Comparison of ENCODE assay signal across 12 mouse cellular contexts in the genomic region with DNA sequence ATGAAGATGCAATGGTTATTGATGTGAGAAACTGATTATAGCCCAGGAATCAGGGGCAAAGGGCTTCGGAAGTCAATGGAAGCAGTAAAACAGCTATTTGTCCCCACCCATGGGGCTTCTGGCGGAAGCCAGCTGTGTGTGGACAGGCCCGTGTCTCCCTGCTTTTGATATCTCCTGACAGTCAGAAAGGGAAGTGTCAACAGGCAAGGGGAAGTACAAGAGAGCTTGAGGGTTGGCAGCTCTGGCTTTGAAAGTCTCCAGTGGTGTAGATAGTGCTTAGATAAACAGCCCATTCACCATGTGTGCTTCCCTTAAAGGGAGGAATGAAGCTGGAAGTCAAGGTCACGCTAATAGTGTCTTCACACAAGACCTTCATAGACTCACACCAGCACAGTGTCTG.
DNase-seq lines count a peak whose midpoint lies in the region; ATAC-seq lines count a peak whose summit lies in the region.
"Had no signal": no experiment of that assay in that cellular context is flagged by ENCODE, and none has a peak within 500 bp of the region (broad histone marks: within the 10 kb centered on the region; RNA-seq: fewer than 3 reads in every experiment).

No protein-coding gene starts in this region.

- no peaks in the 10 kb centered on the region for H3K36me3 ChIP-seq in heart, embryonic 10.5 days
- H3K36me3 ChIP-seq in liver, embryonic 12.5 days: no peaks in the 10 kb centered on the region
- H3K36me3 ChIP-seq: heart, embryonic 13.5 days; limb, embryonic 10.5 days had no signal

- H3K4me2 ChIP-seq in liver, embryonic 12.5 days: no peak overlapping the region
- H3K4me2 ChIP-seq: heart, embryonic 13.5 days had no signal

- no peaks in the 10 kb centered on the region for H3K9me3 ChIP-seq in heart, embryonic 10.5 days
- no peaks in the 10 kb centered on the region for H3K9me3 ChIP-seq in liver, embryonic 12.5 days (replicated peaks)
- H3K9me3 ChIP-seq: heart, embryonic 13.5 days; limb, embryonic 10.5 days had no signal

- DNase-seq in heart, adult 11 months: peak; percentile 96
- DNase-seq in heart, embryonic 10.5 days (ENCODE audit: low spot score): no peak
- DNase-seq in spleen, postnatal 36 days (ENCODE audit: low spot score in 2 of 2): peak; percentile 33 to 42
- no peak for DNase-seq in spleen, postnatal 14 days (ENCODE audit: low spot score in 2 of 2)
- DNase-seq in thymus, postnatal 0 days (ENCODE audit: low spot score): no peak
- no peak for DNase-seq in thymus, adult 18-20 months
- DNase-seq: cerebellum, postnatal 14 days had no signal

- no peak overlapping the region for H3K27ac ChIP-seq in heart, embryonic 10.5 days
- no peak overlapping the region for H3K27ac ChIP-seq in liver, embryonic 12.5 days
- H3K27ac ChIP-seq: heart, embryonic 13.5 days; limb, embryonic 10.5 days had no signal

- 26% methylated on average over 4 of the region's 4 CpGs for WGBS in heart, embryonic 10.5 days
- 18% methylated on average over 4 of the region's 4 CpGs for WGBS in liver, embryonic 12.5 days (ENCODE audit: insufficient replicate concordance)

- no peak overlapping the region for H3K9ac ChIP-seq in liver, embryonic 12.5 days
- H3K9ac ChIP-seq: heart, embryonic 13.5 days had no signal

- peaks cover 12% of the 10 kb centered on the region for H3K4me1 ChIP-seq in heart, embryonic 10.5 days
- H3K4me1 ChIP-seq in liver, embryonic 12.5 days: peaks cover 13% of the 10 kb centered on the region; the same call in 1 of the 2 replicates
- H3K4me1 ChIP-seq: limb, embryonic 10.5 days had no signal

- peak; percentile 15; the same call in 1 of the 2 replicates for ATAC-seq in liver, embryonic 12.5 days
- ATAC-seq in megakaryocyte-erythroid progenitor cell, adult 5-6 weeks (replicated peaks; ENCODE audit: low FRiP score, low TSS enrichment, poor library complexity, severe bottlenecking): no peak
- ATAC-seq: forebrain, embryonic 14.5 days had no signal

- no peak overlapping the region for H3K4me3 ChIP-seq in heart, embryonic 10.5 days
- no peak overlapping the region for H3K4me3 ChIP-seq in liver, embryonic 12.5 days
- H3K4me3 ChIP-seq: heart, embryonic 13.5 days; limb, embryonic 10.5 days had no signal

- no peaks in the 10 kb centered on the region for H3K27me3 ChIP-seq in heart, embryonic 10.5 days (ENCODE audit: insufficient read depth, poor library complexity, severe bottlenecking)
- no peaks in the 10 kb centered on the region for H3K27me3 ChIP-seq in liver, embryonic 12.5 days (replicated peaks)
- H3K27me3 ChIP-seq: heart, embryonic 13.5 days had no signal

Comparison
In these comparisons a context has a peak if more than half of its experiments do, and no peak if none do; other contexts are left out.
1. DNase-seq: peak in heart, adult 11 months (single experiment) and spleen, postnatal 36 days (2 of 2); none in heart, embryonic 10.5 days (single experiment), spleen, postnatal 14 days (0 of 2), thymus, postnatal 0 days (single experiment) and thymus, adult 18-20 months (0 of 2).